Mouse (Mus musculus) cerebellum, adult 2 months (tissue): ENCODE data around the gene Wbp2nl.

Experiments used
- CTCF ChIP-seq: fragments of 200-500 bp; IDR thresholded peaks from 2 replicates; pipeline ENCODE4 v1.5.1; 2011; ENCODE audit warnings: low read depth, mild to moderate bottlenecking, control low read depth, low read length, moderate library complexity, borderline replicate concordance; ENCODE audit not compliant: insufficient read depth
- POLR2A ChIP-seq: fragments of 200-500 bp; IDR thresholded peaks from 2 replicates; pipeline ENCODE4 v1.6.1; 2011; ENCODE audit warnings: low read length, control low read depth, borderline replicate concordance; ENCODE audit not compliant: insufficient read depth

DNA sequence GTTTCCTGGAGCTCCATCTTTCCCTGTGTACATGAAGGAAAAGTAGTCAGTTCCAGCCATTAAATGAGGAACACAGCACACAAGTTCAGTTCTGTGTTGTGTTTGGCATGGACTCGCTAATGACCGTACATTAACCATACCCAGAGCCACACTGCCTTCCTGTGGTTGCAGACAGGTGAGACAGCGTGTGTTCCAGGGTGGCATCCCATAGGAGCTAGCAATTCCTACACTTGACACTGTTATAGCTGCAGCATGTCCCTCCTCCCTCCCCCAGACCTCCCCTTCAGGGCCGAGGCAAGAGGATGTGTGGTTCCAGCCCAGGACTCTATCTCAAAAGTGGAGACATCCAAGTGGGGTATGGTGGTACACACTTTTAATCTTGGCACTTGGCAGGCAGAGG, 51.6 kb downstream of the Wbp2nl start:
- TF ChIP-seq CTCF = no peak
- no peak for TF ChIP-seq POLR2A
